Mouse (Mus musculus): ENCODE measurements around the gene Akr1b3.
"Not testable (repeated sequence)": the region's sequence is repeated elsewhere in the genome, so short reads cannot be mapped to it uniquely, and the experiment has no call there.

Akr1b3 gene

DNA sequence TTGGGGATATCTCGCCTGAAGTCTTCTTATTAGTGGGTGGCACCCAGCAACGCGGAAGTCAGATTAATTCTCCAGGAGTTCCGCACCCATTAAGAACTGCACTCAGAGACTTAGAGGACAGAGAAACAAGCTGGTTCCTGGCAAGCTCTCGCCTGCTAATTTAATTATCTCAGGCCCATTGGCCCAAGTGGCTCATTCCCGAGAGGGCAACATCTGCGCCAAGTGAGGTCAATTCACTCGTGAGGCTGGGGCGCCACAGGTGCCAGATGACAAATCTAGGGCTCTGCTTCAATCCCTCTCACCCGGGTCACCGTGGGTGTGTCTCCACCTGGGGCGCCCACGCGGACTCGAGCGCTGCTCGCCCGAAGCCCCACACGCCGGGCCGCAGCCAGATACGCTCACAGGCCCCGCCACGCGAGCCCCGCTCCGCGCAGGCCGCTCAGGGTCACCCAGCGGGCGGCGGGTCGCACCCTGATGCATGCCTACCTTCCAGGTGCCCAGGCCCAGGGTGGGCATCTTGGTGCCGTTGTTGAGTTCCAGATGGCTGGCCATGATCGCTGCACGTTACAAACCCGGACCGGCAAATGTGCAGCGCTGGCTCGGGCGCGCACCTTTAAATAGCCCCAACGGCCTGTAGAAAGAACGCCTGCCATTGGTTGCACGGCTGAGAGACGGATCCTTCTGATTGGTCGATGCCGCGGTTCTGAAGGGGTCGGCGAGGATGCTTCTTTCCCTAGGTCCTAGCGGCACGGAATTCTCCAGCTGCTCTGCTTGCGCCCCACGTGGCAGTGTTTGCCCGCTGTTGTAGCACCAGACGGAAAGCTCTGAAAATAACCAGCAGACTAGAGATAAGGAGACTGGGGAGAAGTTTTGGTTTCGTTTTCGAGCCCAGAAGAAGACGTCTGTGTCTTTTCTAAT is at the start of gene Akr1b3:
Gene Akr1b3 (minus strand): TSS at position 625 of the 918 bp plus-strand sequence.
- peak; percentile 92 for DNase-seq (ENCODE audit: low spot score)

DNA sequence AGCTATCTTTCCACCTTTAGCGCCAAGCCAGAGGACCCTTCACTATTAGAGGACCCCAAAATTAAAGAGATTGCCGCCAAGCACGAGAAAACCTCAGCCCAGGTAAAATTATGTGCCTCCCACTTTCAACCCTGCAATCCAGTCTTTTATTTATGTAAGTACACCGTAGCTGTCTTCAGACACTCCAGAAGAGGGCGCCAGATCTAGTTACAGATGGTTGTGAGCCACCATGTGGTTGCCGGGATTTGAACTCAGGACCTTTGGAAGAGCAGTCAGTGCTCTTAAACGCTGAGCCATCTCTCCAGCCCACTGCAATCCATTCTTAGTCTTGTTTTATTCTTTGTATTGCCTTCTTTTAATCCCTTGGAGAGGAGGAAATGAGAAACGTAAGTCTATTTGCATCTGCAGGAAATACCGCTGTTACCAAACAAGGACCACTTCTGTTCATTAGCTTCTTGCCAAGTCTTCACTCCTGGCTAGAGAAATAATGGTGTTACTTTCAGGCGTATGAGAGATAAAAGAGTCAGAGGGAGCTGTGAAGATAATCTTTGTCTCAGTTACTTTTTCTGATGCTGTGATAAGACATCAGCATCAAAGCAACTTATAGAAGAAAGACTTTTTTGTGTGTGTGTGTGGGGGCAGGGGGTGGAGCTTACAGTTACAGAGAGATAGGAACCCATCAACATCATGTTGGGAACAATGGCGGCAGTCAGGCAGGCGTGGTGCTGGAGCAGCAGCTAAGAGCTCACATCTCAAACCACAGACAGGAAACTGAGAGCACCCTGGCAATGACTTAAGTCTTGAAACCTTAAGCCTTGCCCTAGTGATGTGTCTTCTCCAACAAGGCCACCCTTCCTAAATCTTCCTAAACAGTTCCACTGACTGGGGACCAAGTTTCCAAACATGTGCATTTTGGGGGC is 47.2 kb upstream of the Akr1b3 start:
- DNase-seq (ENCODE audit: low spot score), result no peak

DNA sequence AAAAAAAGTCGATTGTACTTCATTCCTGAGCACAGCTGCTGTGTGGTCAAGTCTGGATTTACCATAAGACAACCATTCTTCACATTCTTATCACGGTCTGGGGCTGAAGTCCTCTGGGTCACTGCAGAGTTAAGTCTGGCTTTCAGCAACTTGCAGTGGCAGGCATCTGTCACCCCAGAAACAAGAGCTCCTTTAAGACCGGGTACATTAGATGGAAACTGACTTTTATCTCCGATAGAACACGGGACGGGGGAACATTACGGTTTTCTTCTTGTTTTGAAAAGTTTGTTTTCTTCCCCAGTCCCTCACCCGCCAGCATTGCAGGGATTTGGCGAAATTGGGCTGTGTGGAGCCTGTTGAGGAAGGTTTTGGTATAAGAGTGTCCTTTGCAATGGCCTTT is 38.6 kb upstream of the Akr1b3 start:
- DNase-seq (ENCODE audit: low spot score), result no peak

DNA sequence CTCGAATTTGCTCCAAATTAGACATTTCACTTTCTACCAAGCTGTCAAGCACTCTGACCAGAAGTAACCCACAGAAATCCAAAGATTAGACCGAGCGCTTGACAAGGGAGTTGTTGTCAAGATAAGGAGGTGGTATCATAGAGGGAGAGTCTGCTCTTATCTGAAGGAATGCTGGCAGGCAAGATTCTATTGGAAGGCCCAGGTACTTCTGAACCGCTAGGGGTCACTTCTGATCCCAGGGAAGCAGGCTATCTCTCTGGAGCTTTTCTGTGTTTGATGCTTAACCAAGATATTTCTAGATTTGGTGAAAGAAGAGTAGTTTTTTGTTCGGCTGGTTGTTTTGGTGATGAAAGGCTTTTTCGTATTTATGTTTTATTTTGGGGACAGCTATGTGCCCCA is 38.1 kb upstream of the Akr1b3 start:
- no peak for DNase-seq (ENCODE audit: low spot score)

GRCm38 (mm10) chr6:34354354-34355348 is 37.4 kb upstream of the Akr1b3 start:
- DNase-seq (ENCODE audit: low spot score), result no peak

GRCm38 (mm10) chr6:34353658-34354353 is 36.5 kb upstream of the Akr1b3 start, which contains the start of gene Akr1b8:
Gene Akr1b8, plus strand, starts transcription at chr6:34354119.
- DNase-seq (ENCODE audit: low spot score), result no peak

GRCm38 (mm10) chr6:34352401-34352800 is 35.1 kb upstream of the Akr1b3 start:
- DNase-seq (ENCODE audit: low spot score), result no peak

GRCm38 (mm10) chr6:34351481-34351880 is 34.2 kb upstream of the Akr1b3 start:
- DNase-seq (ENCODE audit: low spot score), result not testable (repeated sequence)

DNA sequence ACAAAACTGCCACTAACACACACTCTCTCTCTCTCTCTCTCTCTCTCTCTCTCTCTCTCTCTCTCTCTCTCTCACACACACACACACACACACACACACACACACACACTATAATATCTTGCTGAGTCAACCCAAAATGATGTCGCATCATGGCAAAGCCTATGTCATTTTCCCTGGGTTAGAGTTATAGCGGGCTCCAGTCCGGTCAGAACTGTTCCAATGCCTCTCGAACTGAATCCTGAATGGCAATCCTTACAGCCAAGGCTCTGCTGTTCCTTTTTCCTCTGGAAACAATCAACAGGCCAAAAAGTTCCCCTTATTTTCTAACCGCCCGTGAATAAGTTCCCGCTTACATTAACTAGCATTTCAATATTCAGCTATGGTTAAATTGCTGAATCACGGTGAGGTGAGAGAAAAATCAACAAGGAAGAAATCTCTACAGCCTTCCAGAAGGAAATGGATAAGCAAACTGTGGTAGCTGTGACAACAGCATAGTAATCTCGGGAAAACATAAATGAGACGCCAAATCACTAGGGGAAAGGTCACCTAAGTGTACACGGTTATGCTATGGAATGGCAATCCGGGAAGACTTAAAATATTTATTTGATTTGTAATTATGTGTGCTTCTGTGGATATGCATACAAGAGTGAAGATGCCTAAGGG is 32.9 kb upstream of the Akr1b3 start:
- no peak for DNase-seq (ENCODE audit: low spot score)

GRCm38 (mm10) chr6:34346096-34346898 is 29.0 kb upstream of the Akr1b3 start:
- peak; percentile 81 for DNase-seq (ENCODE audit: low spot score)

DNA sequence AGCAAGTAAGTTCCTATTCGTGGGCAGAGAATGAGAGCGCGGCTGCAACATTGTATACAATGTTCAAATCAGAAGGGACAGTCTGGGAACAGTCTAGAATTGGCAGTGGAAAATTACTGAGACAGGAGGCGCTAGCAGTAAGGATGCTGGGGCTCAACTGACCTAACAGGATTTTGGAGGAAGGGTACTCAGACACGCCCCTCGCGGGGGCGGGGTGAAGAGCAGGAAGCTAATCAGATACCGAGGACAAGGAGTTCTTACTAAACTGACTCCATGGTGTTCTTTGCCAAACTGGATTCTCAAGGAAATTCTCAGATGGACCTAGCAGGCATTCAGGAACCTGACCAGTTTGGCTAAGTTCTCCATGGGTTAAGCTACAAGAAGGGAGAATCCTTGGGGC is 27.7 kb upstream of the Akr1b3 start:
- DNase-seq (ENCODE audit: low spot score), result no peak

DNA sequence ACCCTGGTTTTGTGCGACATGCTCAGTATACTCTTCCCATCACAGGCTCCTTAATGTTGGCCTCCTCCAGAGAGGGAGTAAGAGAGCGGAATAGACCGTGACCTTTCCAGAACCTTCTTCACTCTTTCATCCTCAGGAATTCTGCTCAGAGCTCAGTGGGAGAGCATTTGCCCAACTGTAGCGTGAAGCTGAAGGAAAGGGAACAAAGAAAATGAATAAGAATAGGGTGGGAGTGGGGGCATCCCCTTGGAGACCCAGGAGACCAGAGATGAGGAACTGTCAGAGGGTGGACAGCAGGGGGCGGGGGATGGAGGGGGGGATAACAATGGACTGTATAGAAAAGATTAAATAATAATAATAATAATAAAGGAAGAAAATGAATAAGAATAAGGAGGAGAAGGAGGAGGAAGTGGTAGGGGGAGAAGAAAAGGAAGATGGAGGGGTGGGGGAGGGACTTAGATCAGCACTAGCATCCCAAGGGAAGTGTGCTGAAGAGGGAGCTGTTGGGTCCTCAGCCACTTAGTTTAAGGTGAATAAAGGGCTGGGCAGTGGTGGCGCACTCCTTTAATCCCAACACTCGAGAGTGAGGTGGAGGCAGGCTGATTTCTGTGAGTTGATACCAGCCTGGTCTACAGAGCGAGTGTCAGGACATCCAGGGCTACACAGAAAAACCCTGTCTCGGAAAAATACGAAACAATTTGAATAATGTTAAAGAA is 27.0 kb upstream of the Akr1b3 start:
- no peak for DNase-seq (ENCODE audit: low spot score)

DNA sequence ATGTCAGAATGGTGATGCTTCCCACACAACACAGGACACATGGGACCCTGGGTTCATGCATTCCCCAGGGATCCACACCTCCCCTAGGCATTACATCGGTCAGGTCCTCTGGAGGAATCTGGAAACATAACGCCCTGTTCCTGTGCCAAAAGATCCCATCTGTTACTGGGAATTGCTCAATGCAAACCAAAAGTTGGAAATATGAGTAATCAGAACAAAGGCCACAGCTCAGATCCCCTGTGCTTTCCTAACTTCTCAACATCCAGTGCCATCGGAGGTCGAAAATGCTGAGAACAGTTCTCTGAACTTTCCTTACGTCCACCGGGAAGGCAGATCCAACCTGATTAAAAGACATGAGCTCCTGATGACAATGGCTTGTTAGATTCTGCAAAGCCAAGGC is 26.1 kb upstream of the Akr1b3 start:
- no peak for DNase-seq (ENCODE audit: low spot score)

DNA sequence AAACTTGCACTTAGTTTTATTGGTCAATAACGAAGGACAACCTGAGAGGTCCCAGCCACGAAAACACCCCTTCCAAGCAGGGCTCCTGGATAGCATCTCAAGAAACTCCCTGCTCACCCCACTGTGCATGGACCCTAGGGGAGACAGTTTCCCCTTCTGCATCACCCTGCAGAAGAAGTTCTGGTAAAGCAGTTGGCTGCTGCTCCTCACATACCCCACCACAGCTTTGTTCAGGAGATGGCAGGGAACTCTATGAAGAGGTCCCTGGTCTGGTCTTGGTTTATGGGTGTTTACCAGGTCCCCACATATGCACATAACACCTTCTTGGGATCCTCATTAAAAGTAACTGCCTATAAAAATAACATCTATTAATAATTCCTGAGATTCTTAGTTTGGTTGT is 25.2 kb upstream of the Akr1b3 start:
- DNase-seq (ENCODE audit: low spot score), result no peak

GRCm38 (mm10) chr6:34341991-34342390 is 24.7 kb upstream of the Akr1b3 start:
- no peak for DNase-seq (ENCODE audit: low spot score)

DNA sequence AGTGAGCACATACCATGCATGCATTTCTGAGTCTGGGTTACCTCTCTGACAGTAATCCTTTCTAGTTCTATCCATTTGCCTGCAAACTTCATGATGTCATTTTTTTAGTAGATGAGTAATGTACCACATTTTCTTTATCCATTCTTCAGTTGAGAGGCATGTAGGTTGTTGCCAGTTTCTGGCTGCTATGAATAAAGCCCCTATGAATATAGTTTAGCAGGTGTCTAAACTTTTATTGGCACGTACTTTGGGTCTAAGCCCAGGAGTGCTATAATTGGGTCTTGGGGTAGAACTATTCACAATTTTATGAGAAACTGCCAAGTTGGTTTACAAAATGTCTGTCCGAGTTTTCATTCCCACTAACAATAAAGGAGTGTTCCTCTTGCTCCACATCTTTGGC is 20.5 kb upstream of the Akr1b3 start:
- no peak for DNase-seq (ENCODE audit: low spot score)

- no peak for DNase-seq (ENCODE audit: low spot score)
Observed at GRCm38 (mm10) chr6:34334673-34335072, 17.4 kb upstream of the Akr1b3 start.

DNA sequence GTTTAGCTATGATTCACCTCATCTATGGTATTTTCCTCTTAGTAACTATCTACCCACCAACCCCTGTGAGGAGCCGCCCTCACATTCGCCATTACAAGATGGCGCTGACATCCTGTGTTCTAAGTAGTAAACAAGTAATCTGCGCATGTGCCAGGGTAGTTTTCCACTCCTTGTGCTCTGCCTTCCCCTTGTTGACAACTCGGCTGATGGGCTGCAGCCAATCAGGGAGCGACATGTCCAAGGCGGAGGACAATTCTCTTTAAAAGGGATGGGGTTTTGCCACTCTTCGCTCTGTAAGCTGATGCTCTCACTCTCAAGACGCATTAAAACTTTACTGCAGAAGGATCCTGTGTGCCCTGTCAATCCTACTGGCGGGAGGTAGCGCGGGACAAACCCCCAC is 14.5 kb upstream of the Akr1b3 start:
- DNase-seq (ENCODE audit: low spot score), result not testable (repeated sequence)

GRCm38 (mm10) chr6:34331379-34331778 is 14.1 kb upstream of the Akr1b3 start:
- DNase-seq (ENCODE audit: low spot score), result no peak

All from layer of hippocampus, adult 11-12 months (tissue).